Mouse (Mus musculus) forebrain, embryonic 11.5 days (tissue): ENCODE data around the gene Tmem107. TPM values are rescaled to one million over a fixed set of nuclear protein-coding genes. Genes with fewer than 3 reads are reported as not detected.

ENCODE experiments used
- ATAC-seq: fragments of 200-750 bp; cut with Nextera tagmentation; replicated peaks from 2 replicates; pipeline ENCODE4 v1.8.0; 2017; ENCODE audit warnings: moderate TSS enrichment; ENCODE audit not compliant: low FRiP score
- DNase-seq: peaks from one replicate; pipeline ENCODE4 v3.0.0-alpha.2; 2017; ENCODE audit warnings: low spot score
- H3K27ac ChIP-seq: fragments of 300-500 bp; sonication (generic); 2 replicates; pipeline ENCODE4 v1.5.1; 2014; ENCODE audit warnings: low read depth, low read length
- H3K27me3 ChIP-seq: fragments of 300-500 bp; sonication (generic); 2 replicates; pipeline ENCODE4 v1.6.1; 2014; ENCODE audit warnings: mild to moderate bottlenecking, low read length, mixed read lengths; ENCODE audit not compliant: control insufficient read depth, insufficient read depth
- H3K36me3 ChIP-seq: fragments of 300-500 bp; sonication (generic); 2 replicates; pipeline ENCODE4 v1.6.1; 2014; ENCODE audit warnings: mild to moderate bottlenecking, low read length, moderate library complexity, mixed read lengths; ENCODE audit not compliant: control insufficient read depth, insufficient read depth
- H3K4me1 ChIP-seq: fragments of 300-500 bp; sonication (generic); replicated peaks from 2 replicates; pipeline ENCODE4 v1.6.1; 2014; ENCODE audit warnings: low read length, mixed read lengths; ENCODE audit not compliant: control insufficient read depth, insufficient read depth
- H3K4me2 ChIP-seq: fragments of 300-500 bp; sonication (generic); 2 replicates; pipeline ENCODE4 v1.6.1; 2014; ENCODE audit warnings: low read depth, mild to moderate bottlenecking, low read length, moderate library complexity, mixed read lengths; ENCODE audit not compliant: severe bottlenecking
- H3K4me3 ChIP-seq: fragments of 300-500 bp; sonication (generic); 2 replicates; pipeline ENCODE4 v1.5.1; 2014; ENCODE audit warnings: low read depth, low read length
- H3K9ac ChIP-seq: fragments of 300-500 bp; sonication (generic); 2 replicates; pipeline ENCODE4 v1.6.1; 2014; ENCODE audit warnings: low read length
- H3K9me3 ChIP-seq: fragments of 300-500 bp; sonication (generic); 2 replicates; pipeline ENCODE4 v1.6.1; 2016; ENCODE audit warnings: low read length, mixed read lengths; ENCODE audit not compliant: control insufficient read depth
- WGBS: fragments of 180-500 bp; shearing (Covaris S2); extraction: QIAGEN DNeasy Blood & Tissue Kit; methylation state at CpG from one replicate; pipeline ENCODE4 v1.1.7; 2014; 5-methylcytosine and 5-hydroxymethylcytosine counted together
- polyA plus RNA-seq: library from polyadenylated mRNA; unstranded; fragments of >200 nt; fragmentation: Nextera tagmentation; extraction: Ambion mirVana; gene quantifications from 2 replicates; pipeline ENCODE4 v1.2.1, GENCODE M21; 2014

The Tmem107 gene
- polyA plus RNA-seq, 1 experiment from 2014 or later = 60.3 TPM

GRCm38 (mm10) chr11:69062194-69062760, 8.3 kb upstream of the Tmem107 start:
- Histone ChIP-seq H3K4me2 (peak overlapping the region; percentile 47; the same call in 1 of the 2 replicates), H3K9ac (no peak overlapping the region), H3K9me3 (no peaks in the 10 kb centered on the region), H3K4me3 (peak overlapping the region; percentile 60), H3K36me3 (no peaks in the 10 kb centered on the region), H3K27ac (no peak overlapping the region), H3K4me1 (peaks cover 21% of the 10 kb centered on the region), H3K27me3 (no peaks in the 10 kb centered on the region)
- WGBS = 0% methylated on average over 17 of the region's 17 CpGs
- no peak for ATAC-seq
- peak; percentile 85 for DNase-seq

- under 1% methylated on average over 19 of the region's 19 CpGs for WGBS
- no peaks in the 10 kb centered on the region for H3K9me3 ChIP-seq
- ATAC-seq (peak; percentile 57), DNase-seq (peak; percentile 96)
- peak overlapping the region; percentile 60 for H3K4me3 ChIP-seq
- H3K4me1 ChIP-seq = peaks cover 21% of the 10 kb centered on the region
- H3K36me3 ChIP-seq = no peaks in the 10 kb centered on the region
- H3K4me2 ChIP-seq = peak overlapping the region; percentile 77
- no peaks in the 10 kb centered on the region for H3K27me3 ChIP-seq
- H3K9ac ChIP-seq = peak overlapping the region; percentile 39; the same call in 1 of the 2 replicates
- no peak overlapping the region for H3K27ac ChIP-seq
Measured at GRCm38 (mm10) chr11:69062761-69063224, 7.8 kb upstream of the Tmem107 start.

- Histone ChIP-seq H3K4me1 (peaks cover 21% of the 10 kb centered on the region), H3K27ac (peak overlapping the region; percentile 72), H3K9ac (peak overlapping the region; percentile 70), H3K36me3 (no peaks in the 10 kb centered on the region), H3K9me3 (no peaks in the 10 kb centered on the region), H3K4me3 (peak overlapping the region; percentile 60), H3K4me2 (peak overlapping the region; percentile 77), H3K27me3 (no peaks in the 10 kb centered on the region)
- under 1% methylated on average over 31 of the region's 31 CpGs for WGBS
- ATAC-seq (peak; percentile 21; the same call in 1 of the 2 replicates), DNase-seq (peak; percentile 97)
Measured at GRCm38 (mm10) chr11:69063413-69064201, 7.0 kb upstream of the Tmem107 start.

GRCm38 (mm10) chr11:69064259-69065133, 6.1 kb upstream of the Tmem107 start:
- WGBS = 42% methylated on average over 9 of the region's 9 CpGs
- Histone ChIP-seq H3K27ac (peak overlapping the region; percentile 72), H3K4me3 (peak overlapping the region; percentile 60), H3K27me3 (no peaks in the 10 kb centered on the region), H3K36me3 (no peaks in the 10 kb centered on the region), H3K9me3 (no peaks in the 10 kb centered on the region), H3K4me2 (peak overlapping the region; percentile 75), H3K9ac (peak overlapping the region; percentile 70), H3K4me1 (peaks cover 21% of the 10 kb centered on the region)
- ATAC-seq = no peak
- DNase-seq = no peak

GRCm38 (mm10) chr11:69065394-69065925, 5.1 kb upstream of the Tmem107 start:
- no peaks in the 10 kb centered on the region for H3K27me3 ChIP-seq
- peak overlapping the region; percentile 74; the same call in 1 of the 2 replicates for H3K4me2 ChIP-seq
- no peak overlapping the region for H3K27ac ChIP-seq
- H3K9ac ChIP-seq = no peak overlapping the region
- ATAC-seq = no peak
- no peaks in the 10 kb centered on the region for H3K9me3 ChIP-seq
- no peaks in the 10 kb centered on the region for H3K36me3 ChIP-seq
- DNase-seq = no peak
- H3K4me3 ChIP-seq = no peak overlapping the region
- H3K4me1 ChIP-seq = peaks cover 19% of the 10 kb centered on the region
- WGBS = 47% methylated on average over 3 of the region's 3 CpGs

GRCm38 (mm10) chr11:69066163-69066861, 4.3 kb upstream of the Tmem107 start:
- H3K27ac ChIP-seq = no peak overlapping the region
- H3K27me3 ChIP-seq = no peaks in the 10 kb centered on the region
- no peaks in the 10 kb centered on the region for H3K36me3 ChIP-seq
- H3K9me3 ChIP-seq = no peaks in the 10 kb centered on the region
- DNase-seq = peak; percentile 71
- ATAC-seq = no peak
- H3K4me3 ChIP-seq = peak overlapping the region; percentile 40
- peak overlapping the region; percentile 56 for H3K9ac ChIP-seq
- H3K4me1 ChIP-seq = peaks cover 11% of the 10 kb centered on the region
- under 1% methylated on average over 29 of the region's 29 CpGs for WGBS
- peak overlapping the region; percentile 74 for H3K4me2 ChIP-seq

GRCm38 (mm10) chr11:69066956-69067355, 3.6 kb upstream of the Tmem107 start:
- H3K9me3 ChIP-seq = no peaks in the 10 kb centered on the region
- peaks cover 8% of the 10 kb centered on the region; the same call in 1 of the 2 replicates for H3K4me1 ChIP-seq
- peak overlapping the region; percentile 56; the same call in 1 of the 2 replicates for H3K9ac ChIP-seq
- 10% methylated on average over 8 of the region's 8 CpGs for WGBS
- H3K4me2 ChIP-seq = peak overlapping the region; percentile 74
- no peaks in the 10 kb centered on the region for H3K27me3 ChIP-seq
- no peaks in the 10 kb centered on the region for H3K36me3 ChIP-seq
- peak overlapping the region; percentile 40 for H3K4me3 ChIP-seq
- ATAC-seq (no peak), DNase-seq (peak; percentile 91)
- no peak overlapping the region for H3K27ac ChIP-seq
